Mouse (Mus musculus): ENCODE measurements around the gene Irf2bpl. TPM values are rescaled to one million over a fixed set of nuclear protein-coding genes. Genes with fewer than 3 reads are reported as not detected.

Gene Irf2bpl
- total RNA-seq, 2 experiments from 2014 or later, result 39.7 to 53.2 TPM

- no peak for DNase-seq
Measured at GRCm38 (mm10) chr12:86885746-86886145, 1.1 kb upstream of the Irf2bpl start.

- no peak for DNase-seq
Measured at GRCm38 (mm10) chr12:86885336-86885735, 738 bp upstream of the Irf2bpl start.

GRCm38 (mm10) chr12:86883280-86884196 lies 1.1 kb downstream of the Irf2bpl start:
- peak; percentile 82 for DNase-seq

- no peak for DNase-seq
Measured at GRCm38 (mm10) chr12:86883019-86883279, 1.6 kb downstream of the Irf2bpl start.

- peak; percentile 82 for DNase-seq
Measured at GRCm38 (mm10) chr12:86882279-86883018, 2.1 kb downstream of the Irf2bpl start.

- DNase-seq, result peak; percentile 51
Measured at GRCm38 (mm10) chr12:86881809-86882278, 2.8 kb downstream of the Irf2bpl start.

GRCm38 (mm10) chr12:86880090-86880723 lies 4.4 kb downstream of the Irf2bpl start:
- no peak for DNase-seq

- no peak for DNase-seq
Measured at GRCm38 (mm10) chr12:86879446-86880085, 5.0 kb downstream of the Irf2bpl start.

- no peak for DNase-seq
Measured at GRCm38 (mm10) chr12:86878426-86879353, 5.9 kb downstream of the Irf2bpl start.

GRCm38 (mm10) chr12:86876981-86877380 lies 7.6 kb downstream of the Irf2bpl start:
- DNase-seq, result no peak

- DNase-seq, result no peak
Measured at GRCm38 (mm10) chr12:86876116-86876515, 8.5 kb downstream of the Irf2bpl start.

GRCm38 (mm10) chr12:86872335-86873040 lies 12.1 kb downstream of the Irf2bpl start:
- DNase-seq, result peak; percentile 66

GRCm38 (mm10) chr12:86871666-86872334 lies 12.8 kb downstream of the Irf2bpl start:
- no peak for DNase-seq

- no peak for DNase-seq
Measured at GRCm38 (mm10) chr12:86870996-86871395, 13.6 kb downstream of the Irf2bpl start.

GRCm38 (mm10) chr12:86869761-86870160 lies 14.8 kb downstream of the Irf2bpl start:
- no peak for DNase-seq

- peak; percentile 75 for DNase-seq
Measured at GRCm38 (mm10) chr12:86867271-86868223, 17.1 kb downstream of the Irf2bpl start.

GRCm38 (mm10) chr12:86864316-86865020 lies 20.1 kb downstream of the Irf2bpl start:
- DNase-seq, result no peak
